Mouse (Mus musculus) hindbrain, embryonic 10.5 days (tissue): ENCODE measurements at regions not wholly inside any gene's neighbourhood (a gene's known extent, or its start where the extent isn't known, plus 50 kb on each side); places are given as distances from the start of the nearest gene placed in this dataset.

Experiments
- DNase-seq: peaks from one replicate; pipeline ENCODE4 v3.0.0-alpha.2; 2017; ENCODE audit warnings: low spot score
- H3K27ac ChIP-seq: fragments of 300-500 bp; sonication (generic); 2 replicates; pipeline ENCODE4 v1.5.1; 2016; ENCODE audit warnings: mild to moderate bottlenecking, moderate library complexity
- H3K27me3 ChIP-seq: fragments of 300-500 bp; sonication (generic); 2 replicates; pipeline ENCODE4 v1.6.1; 2016; ENCODE audit warnings: mild to moderate bottlenecking; ENCODE audit not compliant: poor library complexity, insufficient read depth, severe bottlenecking
- H3K36me3 ChIP-seq: fragments of 300-500 bp; sonication (generic); 2 replicates; pipeline ENCODE4 v1.6.1; 2016; ENCODE audit warnings: mild to moderate bottlenecking, moderate library complexity
- H3K4me1 ChIP-seq: fragments of 300-500 bp; sonication (generic); replicated peaks from 2 replicates; pipeline ENCODE4 v1.6.1; 2016; ENCODE audit warnings: mild to moderate bottlenecking
- H3K4me3 ChIP-seq: fragments of 300-500 bp; sonication (generic); 2 replicates; pipeline ENCODE4 v1.5.1; 2016; ENCODE audit warnings: mild to moderate bottlenecking, moderate library complexity
- H3K9me3 ChIP-seq: fragments of 300-500 bp; sonication (generic); 2 replicates; pipeline ENCODE4 v1.6.1; 2016; ENCODE audit warnings: mild to moderate bottlenecking, moderate library complexity
- WGBS: fragments of 180-500 bp; shearing (Covaris S2); methylation state at CpG from one replicate; pipeline ENCODE4 v1.1.7; 2016; 5-methylcytosine and 5-hydroxymethylcytosine counted together

DNA sequence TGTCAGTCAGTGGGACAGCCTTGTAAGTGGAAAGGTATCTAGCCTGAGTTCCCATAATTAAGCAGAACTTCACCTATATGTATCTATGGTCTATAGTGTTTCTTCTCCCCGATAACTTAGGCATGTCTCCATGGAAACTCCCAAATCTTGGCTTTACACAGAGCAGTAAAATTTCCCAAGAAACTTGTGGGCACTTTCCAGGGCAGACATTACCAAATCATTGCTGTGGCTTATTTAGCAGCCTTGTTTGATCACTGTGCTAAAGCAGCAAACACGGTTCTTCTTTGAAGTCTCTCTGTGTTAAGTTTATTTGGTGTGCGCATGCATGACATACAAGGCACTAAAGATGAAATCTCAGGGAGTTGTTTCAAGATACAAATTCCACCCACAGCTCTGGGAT, 496.2 kb upstream of the Klf4 start:
- Histone ChIP-seq H3K9me3 (no peaks in the 10 kb centered on the region), H3K4me3 (no peak overlapping the region), H3K27ac (no peak overlapping the region), H3K4me1 (no peaks in the 10 kb centered on the region), H3K27me3 (no peaks in the 10 kb centered on the region), H3K36me3 (no peaks in the 10 kb centered on the region)
- 89% methylated on average over 3 of the region's 3 CpGs for WGBS
- DNase-seq = no peak

GRCm38 (mm10) chr4:56027258-56027657, 495.0 kb upstream of the Klf4 start:
- no peaks in the 10 kb centered on the region for H3K4me1 ChIP-seq
- 90% methylated on average over 6 of the region's 6 CpGs for WGBS
- H3K27ac ChIP-seq = no peak overlapping the region
- no peak overlapping the region for H3K4me3 ChIP-seq
- no peaks in the 10 kb centered on the region for H3K36me3 ChIP-seq
- no peaks in the 10 kb centered on the region for H3K27me3 ChIP-seq
- no peaks in the 10 kb centered on the region for H3K9me3 ChIP-seq
- no peak for DNase-seq

- H3K9me3 ChIP-seq = no peaks in the 10 kb centered on the region
- H3K4me3 ChIP-seq = no peak overlapping the region
- no peaks in the 10 kb centered on the region for H3K4me1 ChIP-seq
- no peak for DNase-seq
- H3K27me3 ChIP-seq = no peaks in the 10 kb centered on the region
- H3K36me3 ChIP-seq = no peaks in the 10 kb centered on the region
- H3K27ac ChIP-seq = no peak overlapping the region
Observed at GRCm38 (mm10) chr4:56024478-56024877, 492.2 kb upstream of the Klf4 start.

GRCm38 (mm10) chr4:56018212-56018611, 485.9 kb upstream of the Klf4 start:
- DNase-seq = no peak
- Histone ChIP-seq H3K36me3 (no peaks in the 10 kb centered on the region), H3K27ac (no peak overlapping the region), H3K27me3 (no peaks in the 10 kb centered on the region), H3K4me1 (no peaks in the 10 kb centered on the region), H3K4me3 (no peak overlapping the region), H3K9me3 (no peaks in the 10 kb centered on the region)
- WGBS = 92% methylated on average over 8 of the region's 8 CpGs

DNA sequence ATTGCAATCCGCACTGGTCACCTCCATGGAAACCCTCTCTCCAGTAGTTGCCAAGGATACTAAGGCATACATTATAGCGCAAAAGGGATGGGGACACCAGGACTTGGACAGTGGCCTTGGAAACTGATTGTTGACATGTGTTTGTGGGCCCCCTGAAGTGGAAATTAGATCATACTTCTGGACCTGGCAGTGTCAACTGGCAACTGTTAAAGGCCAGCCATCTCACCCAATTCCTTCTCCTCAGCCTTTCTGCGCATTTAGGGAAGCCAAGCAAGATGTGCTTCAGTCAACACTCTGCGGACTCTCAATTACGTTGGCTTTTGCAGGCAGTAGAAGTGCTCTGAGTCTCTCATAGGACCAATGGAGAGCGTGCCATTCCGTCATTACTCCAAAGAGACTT, 483.2 kb upstream of the Klf4 start:
- H3K4me3 ChIP-seq = no peak overlapping the region
- WGBS = 91% methylated on average over 7 of the region's 7 CpGs

DNA sequence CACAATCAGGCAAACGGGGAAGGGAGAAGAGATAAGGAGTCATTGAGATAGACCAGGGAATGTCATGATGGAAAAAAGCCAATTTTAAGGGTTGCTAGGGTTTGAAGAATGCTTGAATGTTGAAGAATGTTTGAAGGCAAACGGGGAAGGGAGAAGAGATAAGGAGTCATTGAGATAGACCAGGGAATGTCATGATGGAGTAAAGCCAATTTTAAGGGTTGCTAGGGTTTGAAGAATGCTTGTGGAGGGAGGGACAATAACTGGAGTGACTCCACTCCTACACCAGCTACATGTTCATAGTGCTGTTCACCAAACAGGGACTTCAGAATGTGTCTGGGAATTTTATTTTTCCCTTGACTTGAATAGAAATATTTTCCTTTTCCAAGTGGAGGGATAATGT, 476.0 kb upstream of the Klf4 start:
- Histone ChIP-seq H3K4me1 (no peaks in the 10 kb centered on the region), H3K9me3 (no peaks in the 10 kb centered on the region), H3K27me3 (no peaks in the 10 kb centered on the region), H3K36me3 (no peaks in the 10 kb centered on the region), H3K4me3 (no peak overlapping the region), H3K27ac (no peak overlapping the region)
- DNase-seq = no peak
- WGBS = 91% methylated on average over 2 of the region's 2 CpGs

More for the DNA sequence above, 483.2 kb upstream of the Klf4 start:
- Histone ChIP-seq H3K27ac (no peak overlapping the region), H3K9me3 (no peaks in the 10 kb centered on the region), H3K27me3 (no peaks in the 10 kb centered on the region), H3K36me3 (no peaks in the 10 kb centered on the region), H3K4me1 (no peaks in the 10 kb centered on the region)
- DNase-seq = no peak

GRCm38 (mm10) chr4:56004227-56004626, 472.0 kb upstream of the Klf4 start:
- Histone ChIP-seq H3K9me3 (no peaks in the 10 kb centered on the region), H3K36me3 (no peaks in the 10 kb centered on the region), H3K27ac (no peak overlapping the region), H3K27me3 (no peaks in the 10 kb centered on the region), H3K4me3 (no peak overlapping the region), H3K4me1 (no peaks in the 10 kb centered on the region)
- DNase-seq = no peak
- 89% methylated on average over 5 of the region's 5 CpGs for WGBS

DNA sequence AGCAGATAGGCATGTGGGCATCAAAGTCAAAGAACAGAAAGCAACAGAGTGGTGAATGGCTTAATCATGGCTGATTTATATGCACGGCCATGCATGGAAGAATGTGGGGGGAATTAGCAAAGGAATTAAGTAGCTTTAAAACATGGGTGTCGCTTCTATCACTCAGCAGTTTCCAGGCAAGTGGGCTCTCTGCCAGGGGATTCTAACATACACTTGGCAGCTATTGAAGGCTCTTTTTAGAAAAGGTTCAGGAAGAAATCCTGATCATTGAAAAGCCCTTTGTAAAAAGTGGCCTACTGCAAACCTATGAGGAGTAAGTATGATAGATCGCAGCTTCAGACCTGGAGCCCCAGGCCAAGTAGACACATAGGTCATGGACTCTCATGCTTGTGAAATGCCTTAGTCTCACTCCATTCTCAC, 469.1 kb upstream of the Klf4 start:
- Histone ChIP-seq H3K27ac (no peak overlapping the region), H3K4me3 (no peak overlapping the region), H3K27me3 (no peaks in the 10 kb centered on the region), H3K9me3 (no peaks in the 10 kb centered on the region), H3K4me1 (no peaks in the 10 kb centered on the region), H3K36me3 (no peaks in the 10 kb centered on the region)
- whole genome bisulfite sequencing = 81% methylated on average over 3 of the region's 3 CpGs
- no peak for DNase-seq

- no peak for DNase-seq
- H3K4me1 ChIP-seq = no peaks in the 10 kb centered on the region
Observed at GRCm38 (mm10) chr4:55984026-55984425, 451.8 kb upstream of the Klf4 start.

GRCm38 (mm10) chr4:55978539-55978938, 446.3 kb upstream of the Klf4 start:
- Histone ChIP-seq H3K27ac (no peak overlapping the region), H3K27me3 (no peaks in the 10 kb centered on the region), H3K36me3 (no peaks in the 10 kb centered on the region), H3K9me3 (no peaks in the 10 kb centered on the region), H3K4me3 (no peak overlapping the region), H3K4me1 (no peaks in the 10 kb centered on the region)
- 91% methylated on average over 4 of the region's 4 CpGs for WGBS
- DNase-seq = no peak

More at GRCm38 (mm10) chr4:55984026-55984425, 451.8 kb upstream of the Klf4 start:
- H3K27me3 ChIP-seq = no peaks in the 10 kb centered on the region
- H3K9me3 ChIP-seq = no peaks in the 10 kb centered on the region
- no peak overlapping the region for H3K4me3 ChIP-seq
- H3K36me3 ChIP-seq = no peaks in the 10 kb centered on the region
- H3K27ac ChIP-seq = no peak overlapping the region

GRCm38 (mm10) chr4:55976265-55976664, 444.0 kb upstream of the Klf4 start:
- 84% methylated on average over 2 of the region's 2 CpGs for WGBS
- H3K4me1 ChIP-seq = no peaks in the 10 kb centered on the region
- H3K36me3 ChIP-seq = no peaks in the 10 kb centered on the region
- H3K9me3 ChIP-seq = no peaks in the 10 kb centered on the region
- H3K4me3 ChIP-seq = no peak overlapping the region
- H3K27ac ChIP-seq = no peak overlapping the region
- no peak for DNase-seq
- H3K27me3 ChIP-seq = no peaks in the 10 kb centered on the region

DNA sequence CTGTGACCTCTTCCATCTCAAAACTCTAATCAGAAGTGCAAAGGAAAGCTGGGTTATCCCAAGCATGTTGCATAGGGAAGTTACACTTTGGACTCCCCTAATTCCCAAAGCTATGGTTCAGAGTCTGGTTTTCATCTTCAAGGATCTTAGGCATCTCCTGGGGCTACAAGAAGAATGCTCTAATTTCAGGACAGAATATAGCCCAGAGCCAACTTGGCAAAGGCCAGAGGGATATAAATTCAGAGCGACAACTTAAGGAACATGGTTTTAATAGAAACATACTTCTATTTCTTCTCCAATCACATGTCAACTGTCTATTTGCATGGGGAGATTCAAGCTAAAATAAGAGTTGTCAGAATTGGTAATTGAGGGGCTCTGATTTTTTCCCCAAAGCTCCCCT, 441.4 kb upstream of the Klf4 start:
- DNase-seq = no peak
- Histone ChIP-seq H3K36me3 (no peaks in the 10 kb centered on the region), H3K9me3 (no peaks in the 10 kb centered on the region), H3K27me3 (no peaks in the 10 kb centered on the region), H3K27ac (no peak overlapping the region), H3K4me1 (no peaks in the 10 kb centered on the region), H3K4me3 (no peak overlapping the region)
- WGBS = 91% methylated on average over 1 of the region's 1 CpGs

GRCm38 (mm10) chr4:55972235-55972819, 440.1 kb upstream of the Klf4 start:
- no peaks in the 10 kb centered on the region for H3K36me3 ChIP-seq
- H3K4me1 ChIP-seq = no peaks in the 10 kb centered on the region
- 84% methylated on average over 7 of the region's 7 CpGs for WGBS
- H3K4me3 ChIP-seq = no peak overlapping the region
- H3K27me3 ChIP-seq = no peaks in the 10 kb centered on the region
- DNase-seq = no peak
- H3K27ac ChIP-seq = no peak overlapping the region
- no peaks in the 10 kb centered on the region for H3K9me3 ChIP-seq

DNA sequence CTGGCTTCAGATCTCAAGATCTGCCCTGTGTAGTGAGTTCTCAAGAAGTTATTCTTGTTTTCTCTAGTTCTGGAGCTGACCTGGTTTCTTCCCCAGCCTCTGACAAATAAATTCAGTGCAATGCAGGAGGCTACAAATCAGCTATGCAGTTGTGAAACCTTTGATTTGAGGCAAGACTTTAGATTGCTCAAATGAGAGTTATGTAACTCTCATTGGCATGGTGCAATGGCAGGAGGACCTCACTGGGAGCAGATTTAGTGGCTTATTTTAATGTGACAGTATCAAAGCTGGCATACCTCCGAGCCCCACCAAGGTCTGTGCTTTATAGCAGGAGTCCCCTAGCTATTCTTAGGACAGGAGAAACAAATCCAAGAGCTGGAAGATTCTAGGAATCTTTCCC, 427.8 kb upstream of the Klf4 start:
- 90% methylated on average over 1 of the region's 1 CpGs for WGBS
- DNase-seq = no peak

More for the DNA sequence above, 427.8 kb upstream of the Klf4 start:
- no peaks in the 10 kb centered on the region for H3K9me3 ChIP-seq
- no peak overlapping the region for H3K27ac ChIP-seq
- no peaks in the 10 kb centered on the region for H3K36me3 ChIP-seq
- no peaks in the 10 kb centered on the region for H3K4me1 ChIP-seq
- H3K27me3 ChIP-seq = no peaks in the 10 kb centered on the region
- H3K4me3 ChIP-seq = no peak overlapping the region
